Mouse (Mus musculus) forebrain, postnatal 0 days (tissue): ENCODE measurements around the gene Prrc2b. TPM values are rescaled to one million over a fixed set of nuclear protein-coding genes. Genes with fewer than 3 reads are reported as not detected.

Experiments
- ATAC-seq: fragments of 200-750 bp; cut with Nextera tagmentation; 2 replicates; pipeline ENCODE4 v1.8.0; 2017; ENCODE audit warnings: mild to moderate bottlenecking, moderate library complexity
- DNase-seq: peaks from one replicate; pipeline ENCODE4 v3.0.0-alpha.2; 2015
- H3K27ac ChIP-seq: fragments of 300-500 bp; sonication (generic); 2 replicates; pipeline ENCODE4 v1.5.1; 2014; ENCODE audit warnings: low read depth, mild to moderate bottlenecking, antibody characterized with exemption, low read length, moderate library complexity, mixed read lengths
- H3K27me3 ChIP-seq: fragments of 300-500 bp; sonication (generic); 2 replicates; pipeline ENCODE4 v1.6.1; 2014; ENCODE audit warnings: mild to moderate bottlenecking, low read length, mixed read lengths; ENCODE audit not compliant: insufficient read depth
- H3K36me3 ChIP-seq: fragments of 300-500 bp; sonication (generic); 2 replicates; pipeline ENCODE4 v1.6.1; 2014; ENCODE audit warnings: mild to moderate bottlenecking, moderate library complexity; ENCODE audit not compliant: insufficient read depth
- H3K4me1 ChIP-seq: fragments of 300-500 bp; sonication (generic); 2 replicates; pipeline ENCODE4 v1.6.1; 2014; ENCODE audit warnings: antibody characterized with exemption; ENCODE audit not compliant: insufficient read depth
- H3K4me2 ChIP-seq: fragments of 300-500 bp; sonication (generic); 2 replicates; pipeline ENCODE4 v1.6.1; 2014; ENCODE audit warnings: low read depth, mild to moderate bottlenecking, moderate library complexity
- H3K4me3 ChIP-seq: fragments of 300-500 bp; sonication (generic); 2 replicates; pipeline ENCODE4 v1.5.1; 2014; ENCODE audit warnings: low read depth, low read length, mixed read lengths
- H3K9ac ChIP-seq: fragments of 300-500 bp; sonication (generic); 2 replicates; pipeline ENCODE4 v1.6.1; 2014; ENCODE audit warnings: mild to moderate bottlenecking
- H3K9me3 ChIP-seq: fragments of 300-500 bp; sonication (generic); 2 replicates; pipeline ENCODE4 v1.6.1; 2016; ENCODE audit warnings: low read length
- CTCF ChIP-seq: sonication (generic); IDR thresholded peaks from 2 replicates; pipeline ENCODE4 v1.5.1; 2016; ENCODE audit warnings: antibody characterized with exemption, control low read depth, low read depth
- WGBS: fragments of 180-500 bp; shearing (Covaris S2); extraction: QIAGEN DNeasy Blood & Tissue Kit; methylation state at CpG from one replicate; pipeline ENCODE4 v1.1.7; 2014; 5-methylcytosine and 5-hydroxymethylcytosine counted together
- polyA plus RNA-seq: library from polyadenylated mRNA; unstranded; fragments of >200 nt; fragmentation: Nextera tagmentation; extraction: Ambion mirVana; gene quantifications from 2 replicates; pipeline ENCODE4 v1.2.1, GENCODE M21; 2015
- total RNA-seq: library from RNA; depleted of rRNA; stranded (reverse); fragments of >200 nt; gene quantifications from 2 replicates; pipeline ENCODE4 v1.2.3, GENCODE M21; 2014

Gene Prrc2b
- total and polyA plus RNA-seq, 2 experiments from 2014 or later = 60.4 to 131 TPM

DNA sequence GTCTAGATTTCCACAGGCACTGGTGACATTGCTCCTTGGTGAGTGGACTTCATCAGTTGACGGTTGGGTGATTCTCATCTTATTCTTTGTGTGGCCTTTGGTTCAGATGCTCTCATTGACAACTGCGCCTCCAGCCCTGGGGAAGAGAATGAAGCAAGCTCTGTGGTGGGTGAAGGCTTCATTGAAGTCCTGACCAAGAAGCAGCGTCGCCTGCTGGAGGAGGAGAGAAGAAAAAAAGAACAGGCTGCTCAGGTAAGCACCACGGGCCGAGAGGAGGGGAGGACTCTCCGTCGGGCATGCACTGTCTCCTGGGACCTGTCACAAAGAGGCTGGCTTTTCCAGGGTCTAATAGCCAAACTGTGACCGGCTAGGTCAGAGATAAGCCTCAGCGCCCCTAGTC lies 65.6 kb downstream of the Prrc2b start:
- 92% methylated on average over 10 of the region's 10 CpGs for WGBS
- Histone ChIP-seq H3K4me1 (no peaks in the 10 kb centered on the region), H3K4me2 (no peak overlapping the region), H3K4me3 (no peak overlapping the region), H3K27ac (no peak overlapping the region), H3K27me3 (no peaks in the 10 kb centered on the region), H3K9ac (no peak overlapping the region), H3K36me3 (peaks cover 99% of the 10 kb centered on the region), H3K9me3 (no peaks in the 10 kb centered on the region)
- no peak for TF ChIP-seq CTCF
- no peak for ATAC-seq
- no peak for DNase-seq

DNA sequence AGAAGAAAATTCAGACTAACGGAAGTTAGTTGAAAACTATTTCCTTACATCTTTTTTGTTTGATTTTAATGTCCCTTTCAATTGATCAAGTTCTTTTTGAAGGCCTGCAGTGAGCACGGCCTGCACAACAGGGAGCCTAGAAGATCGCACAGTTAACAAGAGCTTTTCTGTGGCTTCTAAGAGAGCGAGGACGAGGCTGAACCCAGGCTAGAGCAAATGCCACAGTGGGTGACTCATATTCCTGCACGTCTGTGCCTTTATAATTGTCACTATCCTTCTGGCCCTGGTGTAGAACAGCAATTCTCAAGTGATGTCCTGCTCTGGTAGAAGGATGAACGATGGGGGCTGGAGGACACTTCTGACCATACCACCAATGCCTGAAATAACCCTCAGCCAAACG lies 66.8 kb downstream of the Prrc2b start:
- Histone ChIP-seq H3K9ac (no peak overlapping the region), H3K4me3 (no peak overlapping the region), H3K9me3 (no peaks in the 10 kb centered on the region), H3K36me3 (peaks cover 100% of the 10 kb centered on the region), H3K4me1 (no peaks in the 10 kb centered on the region), H3K27me3 (no peaks in the 10 kb centered on the region), H3K27ac (no peak overlapping the region), H3K4me2 (no peak overlapping the region)
- DNase-seq = no peak
- TF ChIP-seq CTCF = no peak
- WGBS = 80% methylated on average over 8 of the region's 8 CpGs
- no peak for ATAC-seq

DNA sequence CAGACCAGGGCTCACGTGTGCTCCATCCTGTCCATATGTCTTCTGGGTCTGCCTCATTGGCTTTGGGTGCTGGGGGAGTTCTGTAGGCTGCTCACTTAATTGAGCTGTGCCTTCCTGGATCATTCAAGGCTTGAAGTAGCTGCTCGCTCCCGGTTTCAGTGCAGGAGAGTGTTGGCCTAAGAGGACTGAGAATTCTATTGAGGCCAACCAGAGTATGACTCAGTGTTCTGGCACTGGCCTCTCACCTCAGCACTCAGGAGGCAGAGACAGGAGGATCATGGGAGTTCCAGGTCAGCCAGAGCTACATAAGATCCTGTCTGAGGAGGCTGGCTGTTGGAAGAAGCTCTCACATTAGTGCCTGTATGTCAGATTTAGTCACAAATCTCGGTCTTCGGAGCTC lies 67.2 kb downstream of the Prrc2b start:
- H3K4me2 ChIP-seq = no peak overlapping the region

DNA sequence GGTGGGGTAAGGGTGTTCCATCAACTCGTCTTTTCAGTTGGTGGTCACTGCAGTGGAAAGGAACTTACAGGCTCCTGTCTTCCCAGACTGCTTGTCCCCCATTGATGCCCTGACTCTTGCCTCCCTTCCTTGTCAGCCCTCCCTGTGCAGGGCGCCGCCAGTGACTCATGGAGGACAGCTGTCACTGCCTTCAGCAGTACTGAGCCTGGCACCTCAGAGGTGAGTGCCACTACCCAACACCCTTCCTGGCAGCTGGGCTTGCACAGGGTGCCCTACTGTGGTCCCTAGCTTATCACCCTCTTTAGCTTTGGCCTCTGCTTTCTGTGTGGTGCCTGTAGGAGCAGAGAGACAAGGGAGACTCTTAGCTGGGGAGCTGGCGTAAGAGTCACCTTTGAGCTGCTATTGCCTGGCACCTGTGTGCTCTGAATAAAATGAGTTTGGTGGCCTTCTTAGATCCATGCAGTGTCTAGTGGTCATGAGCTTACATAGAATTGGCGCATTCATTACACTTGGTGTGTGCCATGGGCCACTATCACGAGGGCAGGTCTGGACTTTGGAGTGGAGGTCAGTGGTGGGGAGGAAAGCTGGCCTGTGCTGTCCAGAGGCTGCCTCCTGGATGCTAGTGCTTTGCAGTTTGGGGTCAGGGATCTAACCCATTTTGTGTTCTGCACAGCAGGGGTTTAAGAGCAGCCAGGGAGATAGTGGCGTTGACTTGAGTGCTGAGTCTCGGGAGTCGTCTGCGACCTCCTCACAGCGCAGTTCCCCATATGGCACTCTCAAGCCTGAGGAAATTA lies 67.9 kb downstream of the Prrc2b start:
- H3K4me2 ChIP-seq = no peak overlapping the region
- DNase-seq = no peak
- no peak for ATAC-seq
- H3K27me3 ChIP-seq = no peaks in the 10 kb centered on the region
- H3K9ac ChIP-seq = no peak overlapping the region
- H3K27ac ChIP-seq = no peak overlapping the region
- H3K9me3 ChIP-seq = no peaks in the 10 kb centered on the region
- no peaks in the 10 kb centered on the region for H3K4me1 ChIP-seq
- H3K36me3 ChIP-seq = peaks cover 100% of the 10 kb centered on the region
- WGBS = 87% methylated on average over 11 of the region's 11 CpGs
- no peak overlapping the region for H3K4me3 ChIP-seq
- TF ChIP-seq CTCF = no peak

More for the DNA sequence above, 67.2 kb downstream of the Prrc2b start:
- TF ChIP-seq CTCF = no peak
- Histone ChIP-seq H3K27ac (no peak overlapping the region), H3K4me1 (no peaks in the 10 kb centered on the region), H3K9me3 (no peaks in the 10 kb centered on the region), H3K27me3 (no peaks in the 10 kb centered on the region), H3K9ac (no peak overlapping the region), H3K36me3 (peaks cover 100% of the 10 kb centered on the region), H3K4me3 (no peak overlapping the region)
- DNase-seq = no peak
- no peak for ATAC-seq
- WGBS = 92% methylated on average over 5 of the region's 5 CpGs

DNA sequence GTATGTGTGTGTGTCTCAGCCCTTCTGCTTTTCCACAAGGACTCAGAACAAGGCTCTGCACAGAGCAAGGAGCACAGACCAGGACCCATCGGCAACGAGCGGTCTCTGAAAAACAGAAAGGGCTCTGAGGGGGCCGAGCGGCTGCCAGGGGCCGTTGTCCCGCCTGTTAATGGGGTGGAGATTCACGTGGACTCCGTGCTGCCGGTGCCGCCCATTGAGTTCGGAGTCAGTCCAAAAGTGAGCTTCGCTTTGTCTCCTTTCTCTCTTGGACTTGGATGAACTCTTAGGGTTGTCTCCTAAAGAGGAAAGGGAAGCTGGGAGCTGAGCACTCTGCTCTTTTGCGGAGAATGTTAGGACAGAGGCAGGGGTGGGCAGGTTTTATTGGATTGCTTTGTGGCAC lies 68.6 kb downstream of the Prrc2b start:
- DNase-seq (no peak), ATAC-seq (no peak)
- Histone ChIP-seq H3K27ac (no peak overlapping the region), H3K36me3 (peaks cover 100% of the 10 kb centered on the region), H3K9ac (no peak overlapping the region), H3K4me2 (no peak overlapping the region), H3K27me3 (no peaks in the 10 kb centered on the region), H3K4me1 (no peaks in the 10 kb centered on the region), H3K4me3 (no peak overlapping the region), H3K9me3 (no peaks in the 10 kb centered on the region)
- no peak for TF ChIP-seq CTCF
- 89% methylated on average over 14 of the region's 14 CpGs for WGBS

DNA sequence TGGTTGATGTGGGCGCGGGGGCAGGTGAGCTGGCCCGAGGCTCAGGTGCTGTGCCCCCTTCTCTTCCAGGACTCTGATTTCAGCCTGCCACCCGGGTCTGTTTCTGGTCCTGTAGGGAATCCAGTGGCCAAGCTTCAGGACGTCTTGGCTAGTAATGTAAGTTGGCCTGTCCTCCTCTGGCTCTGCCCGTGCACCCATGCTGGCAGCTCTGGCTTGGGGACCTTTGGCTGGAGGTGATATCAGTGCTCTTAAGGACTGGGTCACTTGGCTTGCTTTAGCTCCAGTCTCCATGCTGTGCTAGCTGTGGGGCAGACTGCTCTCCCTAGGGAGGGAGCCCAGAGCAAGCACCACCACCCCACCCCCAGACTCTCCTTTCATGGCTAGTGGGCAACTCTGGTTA lies 69.1 kb downstream of the Prrc2b start:
- ATAC-seq = no peak
- Histone ChIP-seq H3K27ac (no peak overlapping the region), H3K27me3 (no peaks in the 10 kb centered on the region), H3K4me2 (no peak overlapping the region), H3K9ac (no peak overlapping the region), H3K4me1 (no peaks in the 10 kb centered on the region), H3K36me3 (peaks cover 99% of the 10 kb centered on the region), H3K4me3 (no peak overlapping the region), H3K9me3 (no peaks in the 10 kb centered on the region)
- no peak for DNase-seq
- 96% methylated on average over 6 of the region's 6 CpGs for WGBS
- no peak for TF ChIP-seq CTCF

DNA sequence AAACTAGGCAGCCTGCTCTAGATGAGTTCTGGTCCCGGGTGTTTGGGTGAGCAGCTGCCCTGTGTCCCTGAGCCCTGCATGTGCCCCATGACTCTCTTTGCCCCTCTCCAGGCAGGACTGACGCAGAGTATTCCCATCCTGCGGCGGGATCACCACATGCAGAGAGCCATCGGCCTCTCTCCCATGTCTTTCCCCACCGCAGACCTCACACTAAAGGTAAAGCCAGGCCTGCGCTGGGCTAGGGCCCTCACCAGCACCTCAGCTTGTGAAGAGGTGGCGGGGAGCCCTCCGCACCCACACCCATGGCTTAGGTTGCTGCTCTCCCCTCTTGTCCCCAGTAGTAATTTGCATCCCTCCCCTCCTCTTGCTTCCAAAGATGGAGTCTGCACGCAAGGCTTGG lies 70.1 kb downstream of the Prrc2b start:
- Histone ChIP-seq H3K9me3 (no peaks in the 10 kb centered on the region), H3K4me1 (no peaks in the 10 kb centered on the region), H3K9ac (no peak overlapping the region), H3K27me3 (no peaks in the 10 kb centered on the region), H3K36me3 (peaks cover 99% of the 10 kb centered on the region), H3K4me3 (no peak overlapping the region), H3K4me2 (no peak overlapping the region), H3K27ac (no peak overlapping the region)
- TF ChIP-seq CTCF = no peak
- DNase-seq (no peak), ATAC-seq (no peak)
- WGBS = 95% methylated on average over 10 of the region's 10 CpGs
